Mouse (Mus musculus): ENCODE data around the gene Fpr3.
"Not testable (repeated sequence)": the region's sequence is repeated elsewhere in the genome, so short reads cannot be mapped to it uniquely, and the experiment has no call there.

Gene Fpr3

DNA sequence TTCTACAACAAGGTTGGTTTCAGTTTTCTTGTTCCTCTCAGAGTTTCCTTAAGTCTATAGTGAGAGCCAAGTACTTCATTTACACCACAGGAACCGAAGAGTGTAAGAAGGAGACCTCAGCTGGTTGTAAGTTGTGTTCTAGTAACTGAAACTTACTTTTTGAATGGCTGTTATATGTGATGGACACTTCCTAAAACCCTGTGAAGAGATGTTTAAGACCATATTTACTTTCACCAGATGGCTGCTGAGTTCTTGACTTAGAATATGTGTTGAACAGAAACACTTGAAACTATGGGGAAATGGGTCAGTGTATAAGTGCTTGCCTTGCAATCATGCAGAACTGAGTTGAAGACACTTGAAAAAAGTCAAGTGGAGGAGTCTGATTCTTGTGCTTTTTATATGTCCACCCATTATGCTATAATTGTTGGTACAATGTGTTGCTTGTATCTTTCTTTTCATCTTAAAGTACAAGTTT, at the start of gene Fpr3, which contains the start of gene Fpr2:
Fpr3 (plus strand) TSS at position 79 of the 475 bp plus-strand sequence.
Fpr2 (plus strand) TSS at position 51 of the 475 bp plus-strand sequence.
- no peak for DNase-seq (ENCODE audit: low spot score in 2 of 2)

DNA sequence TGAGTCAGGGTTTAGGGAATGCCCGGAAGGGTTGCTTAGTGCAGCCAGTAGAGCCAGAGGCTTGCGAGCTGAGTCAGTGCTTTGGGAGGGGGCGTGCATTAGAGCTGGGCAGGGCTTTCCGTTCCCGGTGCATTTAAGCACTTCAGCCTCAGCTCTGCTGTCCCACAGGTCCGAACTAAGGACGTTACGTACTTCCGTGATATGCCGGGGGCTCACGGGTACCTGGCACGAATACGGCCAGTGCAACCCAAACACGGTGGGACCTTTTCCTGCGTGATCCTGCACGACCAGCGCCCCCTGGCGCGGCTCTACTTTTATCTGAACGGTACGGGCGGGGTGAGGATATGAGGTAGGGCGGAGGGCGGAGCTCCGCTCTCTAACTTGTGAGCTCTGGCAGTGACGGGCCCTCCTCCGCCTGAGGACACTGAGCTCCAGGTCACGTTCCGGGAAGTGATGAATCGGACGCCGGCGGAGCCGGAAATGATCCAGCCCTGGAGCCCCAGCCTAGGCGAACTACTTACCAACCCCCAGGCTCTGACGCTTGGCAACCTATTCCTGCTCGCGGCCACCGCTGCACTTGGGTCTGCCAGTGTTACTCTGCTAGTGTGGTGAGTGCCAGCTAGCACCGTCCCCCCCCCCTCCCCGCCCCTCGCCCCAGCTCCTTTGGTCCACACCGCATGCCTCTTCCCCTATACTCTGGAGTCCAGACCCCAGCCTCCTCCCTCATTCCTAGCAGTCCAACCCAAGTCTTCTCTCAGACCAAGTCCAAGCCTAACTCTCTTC, 49.5 kb upstream of the Fpr3 start:
- DNase-seq (ENCODE audit: low spot score in 2 of 2): peak; percentile 95 to 97

- no peak for DNase-seq (ENCODE audit: low spot score in 2 of 2)
Measured at GRCm38 (mm10) chr17:17839276-17839675, 48.4 kb upstream of the Fpr3 start.

GRCm38 (mm10) chr17:17840796-17841195, 46.9 kb upstream of the Fpr3 start:
- DNase-seq (ENCODE audit: low spot score in 2 of 2): no peak

GRCm38 (mm10) chr17:17843534-17844261, 44.0 kb upstream of the Fpr3 start:
- no peak for DNase-seq (ENCODE audit: low spot score in 2 of 2)

GRCm38 (mm10) chr17:17844606-17845005, 43.0 kb upstream of the Fpr3 start:
- not testable (repeated sequence) for DNase-seq (ENCODE audit: low spot score in 2 of 2)

- peak in 1 of 2 experiments; percentile 38 for DNase-seq (ENCODE audit: low spot score in 2 of 2)
Measured at GRCm38 (mm10) chr17:17845187-17846027, 42.2 kb upstream of the Fpr3 start.

DNA sequence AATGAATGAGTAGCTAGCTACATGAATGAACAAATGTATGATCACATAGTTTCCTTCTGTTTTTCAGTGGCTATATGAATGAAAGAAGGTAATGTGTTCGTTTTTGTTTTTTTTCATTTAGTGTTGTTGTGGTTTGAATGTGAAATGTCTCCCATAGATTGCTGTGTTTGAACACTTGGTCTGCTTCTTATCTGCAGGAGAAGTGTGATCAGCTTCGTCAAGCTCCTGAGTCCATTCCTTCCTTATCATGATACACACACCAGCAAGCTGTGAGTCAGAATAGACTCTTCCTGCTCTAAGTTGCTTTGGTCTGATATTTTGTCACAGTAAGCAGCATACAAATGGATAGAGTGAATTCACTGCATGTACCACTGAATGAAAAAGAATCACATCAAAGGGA, 38.7 kb upstream of the Fpr3 start:
- DNase-seq (ENCODE audit: low spot score in 2 of 2): no peak

- no peak for DNase-seq (ENCODE audit: low spot score in 2 of 2)
Measured at GRCm38 (mm10) chr17:17849906-17850712, 37.5 kb upstream of the Fpr3 start.

DNA sequence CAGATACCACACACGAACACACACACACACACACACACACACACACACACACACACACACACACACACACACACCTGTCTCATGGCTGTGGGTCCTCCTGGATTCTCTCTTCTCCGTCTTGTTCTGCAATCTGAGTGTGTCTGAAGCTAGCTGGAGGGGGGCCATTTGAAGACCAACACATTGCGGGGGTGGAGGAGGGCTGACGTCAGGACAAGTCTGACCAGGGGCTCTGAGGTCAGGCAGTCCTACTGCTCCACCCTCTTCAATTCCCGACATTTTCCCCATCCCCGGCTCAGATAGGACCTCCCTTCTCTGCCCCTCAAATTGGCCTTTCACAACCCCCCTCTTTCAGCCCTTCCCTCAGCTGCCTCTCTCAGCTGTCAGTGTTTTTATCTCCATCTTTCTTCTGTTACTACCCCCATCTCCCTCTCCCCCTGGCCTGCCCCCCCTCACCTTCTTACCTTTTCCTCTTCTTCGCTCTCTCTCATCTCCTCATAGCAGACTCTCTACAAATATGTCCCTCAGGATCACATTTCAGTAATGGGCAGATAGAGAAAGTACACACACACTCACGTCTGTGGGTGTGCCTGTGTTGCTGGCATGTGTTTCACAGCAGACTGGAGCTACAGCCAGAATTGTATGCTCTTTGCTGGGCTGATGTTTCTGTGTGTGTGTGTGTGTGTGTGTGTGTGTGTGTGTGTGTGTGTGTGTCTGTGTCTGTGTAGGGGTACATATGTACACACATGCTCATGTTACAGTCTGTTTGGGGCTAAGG, 32.4 kb upstream of the Fpr3 start, which contains the start of gene Has1:
Has1 (minus strand) TSS at position 142 of the 775 bp plus-strand sequence.
- DNase-seq (ENCODE audit: low spot score in 2 of 2): no peak

DNA sequence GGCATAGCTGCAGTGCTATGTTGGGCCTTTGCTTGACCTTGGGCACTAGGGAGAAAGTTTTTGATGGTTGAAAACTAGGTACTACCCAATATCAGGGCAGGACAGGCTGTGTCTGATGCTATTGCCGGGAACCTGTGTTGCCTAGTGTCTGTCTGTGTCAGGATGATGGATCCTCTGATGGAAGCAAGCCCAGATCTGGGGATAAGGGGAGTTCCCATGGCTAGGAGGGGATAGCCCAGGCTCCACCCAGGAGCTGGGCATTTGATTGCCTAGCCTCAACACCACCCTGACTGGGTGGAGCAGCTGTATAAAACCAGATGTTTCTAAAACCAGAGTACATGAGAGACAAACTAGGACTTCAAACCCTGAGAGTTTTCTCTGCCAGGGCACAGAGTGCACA, 31.0 kb upstream of the Fpr3 start:
- DNase-seq (ENCODE audit: low spot score in 2 of 2): no peak

- DNase-seq (ENCODE audit: low spot score in 2 of 2): no peak
Measured at GRCm38 (mm10) chr17:17857446-17857845, 30.2 kb upstream of the Fpr3 start.

GRCm38 (mm10) chr17:17860110-17860509, 27.5 kb upstream of the Fpr3 start:
- DNase-seq (ENCODE audit: low spot score in 2 of 2): no peak

DNA sequence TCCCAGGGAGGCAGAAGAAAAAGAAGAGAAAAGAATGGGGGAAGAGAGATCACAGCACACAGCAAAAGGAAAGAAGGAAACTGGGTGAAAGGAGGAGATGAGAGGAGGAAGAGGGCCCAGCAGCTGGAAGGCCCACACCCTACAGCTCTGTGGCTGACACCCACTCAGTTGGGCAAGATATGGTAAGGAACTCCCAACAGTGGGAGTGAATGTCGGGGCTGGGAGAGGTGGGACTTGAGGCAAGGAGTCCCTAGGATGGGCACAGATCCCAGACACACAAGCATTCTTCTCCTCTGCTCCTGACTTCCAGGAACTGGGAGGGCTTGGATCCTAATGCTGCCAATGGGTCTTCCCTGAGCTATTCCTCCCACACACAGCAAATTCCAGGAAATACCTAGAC, 25.3 kb upstream of the Fpr3 start:
- DNase-seq (ENCODE audit: low spot score in 2 of 2): peak in 1 of 2 experiments; percentile 27

DNA sequence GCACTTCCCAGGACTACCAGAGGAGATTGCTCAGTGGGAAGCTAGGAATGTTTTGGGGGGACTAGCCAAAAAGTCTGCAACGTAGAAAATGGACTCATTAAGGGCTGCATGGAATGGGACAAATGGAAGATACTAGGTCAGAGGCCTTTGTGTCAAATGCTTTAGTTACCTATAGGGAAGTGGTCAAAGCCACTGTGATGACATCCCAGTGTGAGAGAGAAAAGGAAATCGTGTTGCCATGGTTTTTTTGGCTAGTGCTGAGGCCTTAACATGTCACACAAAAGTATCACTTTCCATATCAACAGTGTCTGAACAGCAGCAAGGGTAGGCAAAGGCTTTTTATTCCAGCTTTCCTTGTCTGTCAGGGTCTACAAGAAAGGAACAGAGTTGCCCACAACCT, 22.5 kb upstream of the Fpr3 start:
- DNase-seq (ENCODE audit: low spot score in 2 of 2): no peak

GRCm38 (mm10) chr17:17866801-17867469, 20.7 kb upstream of the Fpr3 start:
- DNase-seq (ENCODE audit: low spot score in 2 of 2): no peak

- DNase-seq (ENCODE audit: low spot score in 2 of 2): no peak
Measured at GRCm38 (mm10) chr17:17870892-17871550, 16.6 kb upstream of the Fpr3 start.

- no peak for DNase-seq (ENCODE audit: low spot score in 2 of 2)
Measured at GRCm38 (mm10) chr17:17871697-17872096, 16.0 kb upstream of the Fpr3 start.

- DNase-seq (ENCODE audit: low spot score in 2 of 2): no peak
Measured at GRCm38 (mm10) chr17:17879347-17879746, 8.3 kb upstream of the Fpr3 start.

All from urinary bladder, postnatal 36 days (tissue).